Mouse (Mus musculus) MN1 (cell line): ENCODE results near the gene Commd1.
A peak's percentile ranks its signal among the peaks of the same experiment; 100 is the strongest.

Source experiments
- DNase-seq: peaks from one replicate; pipeline ENCODE4 v3.0.0-alpha.2; 2016; ENCODE audit warnings: low spot score

Gene Commd1

DNA sequence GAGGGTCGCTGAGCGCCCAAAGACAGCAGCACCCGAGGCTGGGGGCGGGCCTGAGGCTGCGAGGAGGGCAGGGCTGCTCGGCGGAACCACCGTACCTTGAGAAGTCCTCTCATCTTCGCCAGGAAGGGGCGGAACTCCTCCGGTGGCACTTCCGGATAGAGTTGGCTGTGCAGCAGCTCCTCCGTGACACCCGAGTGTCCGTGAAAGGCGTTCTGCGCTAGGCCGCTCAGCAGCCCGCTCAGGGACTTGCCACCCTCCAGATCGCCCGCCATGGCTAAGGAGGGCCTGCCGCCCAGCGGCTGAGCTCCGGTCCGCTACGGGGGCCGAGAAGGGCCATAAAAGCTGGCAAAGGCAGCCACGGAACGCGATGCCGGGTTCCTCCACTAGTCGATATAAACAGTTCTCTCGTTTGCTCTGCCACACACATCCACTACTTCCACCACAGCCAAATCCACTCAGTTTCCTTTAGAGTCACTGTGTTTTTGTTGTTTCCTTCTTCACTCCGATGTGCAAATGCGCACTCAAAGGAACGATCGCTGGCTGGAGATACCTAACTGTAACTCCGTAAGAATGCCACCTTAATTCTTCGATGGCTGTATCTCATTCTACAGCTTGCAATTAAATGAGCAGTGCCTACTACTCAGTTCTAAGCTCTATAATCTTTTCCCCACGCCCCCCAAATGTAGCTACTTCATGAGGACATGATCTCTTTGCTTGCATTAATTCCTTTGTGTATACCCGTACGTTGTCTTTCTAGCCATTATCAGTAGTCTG lies at the start of gene Commd1, which contains the start of gene Gm28048:
Gene Commd1, minus strand, starts transcription at position 399 of the 774 bp plus-strand sequence.
Gene Gm28048, minus strand, starts transcription at position 107 of the 774 bp plus-strand sequence.
- peak; percentile 99 for DNase-seq

DNA sequence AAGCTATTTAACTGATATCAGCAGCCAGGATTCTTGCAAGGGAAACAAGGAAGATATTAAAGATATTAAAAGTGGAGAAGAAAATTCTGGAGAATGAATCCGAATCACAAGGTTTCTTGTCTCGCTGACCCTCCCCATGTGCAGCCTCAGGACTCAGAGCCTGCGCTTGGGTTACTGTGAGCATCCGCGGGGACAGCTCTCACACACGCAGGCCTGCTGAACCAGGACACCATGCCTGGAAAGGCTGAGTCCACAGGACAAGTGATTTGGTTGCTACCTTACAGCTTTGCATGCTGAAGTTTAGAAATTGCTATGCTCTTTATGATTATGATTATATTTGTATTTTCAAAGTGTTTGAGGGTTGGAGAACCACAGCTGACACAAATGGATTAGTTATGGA lies 47.2 kb upstream of the Commd1 start:
- no peak for DNase-seq

GRCm38 (mm10) chr11:23028957-23029356 lies 46.8 kb upstream of the Commd1 start:
- DNase-seq = no peak

- DNase-seq = no peak
Observed at GRCm38 (mm10) chr11:23024169-23024568, 42.0 kb upstream of the Commd1 start.

GRCm38 (mm10) chr11:23023155-23023554 lies 41.0 kb upstream of the Commd1 start:
- no peak for DNase-seq

DNA sequence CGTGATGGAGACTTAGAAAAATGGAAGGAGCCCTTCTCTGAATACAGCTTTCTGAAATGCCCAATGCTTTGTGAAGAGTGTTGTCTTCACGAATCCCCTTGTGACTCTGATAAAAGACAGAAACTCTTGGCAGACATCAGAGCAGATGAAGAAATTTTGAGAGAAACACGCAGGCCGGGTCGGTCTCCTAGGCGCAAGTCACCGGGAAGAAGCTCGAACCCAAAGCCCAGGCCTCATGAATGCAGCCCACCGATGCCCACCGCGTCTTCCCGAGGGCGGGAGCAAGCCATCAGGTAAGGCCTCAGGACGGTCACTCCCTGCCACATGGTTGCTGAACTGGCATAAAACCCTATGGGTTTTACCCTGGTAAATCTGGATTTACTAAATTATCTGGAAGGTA lies 38.7 kb upstream of the Commd1 start:
- no peak for DNase-seq

DNA sequence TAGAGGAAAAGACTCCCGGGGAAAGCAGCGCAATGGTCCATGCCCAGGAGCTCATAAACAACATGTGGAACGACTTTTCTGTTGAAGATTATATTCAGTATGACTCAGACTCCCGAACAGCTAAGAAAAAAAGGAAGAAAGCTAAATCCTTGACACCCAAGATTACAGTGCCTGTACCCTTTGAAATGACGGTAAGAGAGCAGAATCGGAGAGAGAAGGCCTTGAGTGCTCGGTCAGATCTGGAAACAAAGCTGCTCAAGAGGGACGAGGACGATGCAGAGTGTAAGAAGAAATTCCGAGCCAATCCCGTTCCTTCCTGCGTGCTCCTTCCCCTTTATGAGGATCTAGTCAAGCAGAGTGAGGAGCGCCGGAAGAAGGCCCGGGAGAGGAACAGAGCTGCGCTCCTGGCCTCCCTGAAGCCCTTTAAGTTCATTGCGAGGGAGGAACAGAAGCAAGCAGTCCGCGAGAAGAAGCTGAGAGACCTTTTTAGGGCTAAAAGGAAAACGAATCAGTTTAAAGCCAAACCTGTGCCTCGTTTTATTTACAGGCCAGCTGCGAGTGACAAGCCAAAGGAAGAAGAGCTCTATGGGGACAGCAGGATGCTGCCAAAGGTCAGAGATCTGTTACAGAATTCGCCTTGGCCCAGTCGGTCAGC lies 38.1 kb upstream of the Commd1 start:
- DNase-seq = no peak

DNA sequence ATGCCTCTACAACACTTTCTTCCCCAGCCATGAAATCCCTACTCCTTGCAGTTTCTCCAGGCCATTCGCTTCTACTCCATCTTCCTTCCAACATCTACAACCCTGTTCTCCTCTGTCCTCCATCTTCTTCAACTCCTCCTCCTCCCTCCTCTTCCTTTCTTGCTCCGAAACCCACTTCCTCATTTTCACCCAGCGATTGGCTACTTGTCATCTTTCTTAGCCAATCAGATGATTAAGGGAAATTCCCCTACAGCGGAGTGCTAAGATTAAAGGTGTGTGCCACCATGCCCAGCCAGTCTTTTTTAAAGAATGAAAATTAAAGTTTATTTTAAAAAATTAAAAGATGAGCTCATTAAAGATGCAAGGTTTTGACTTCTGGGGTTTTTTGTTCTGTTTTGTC lies 35.8 kb upstream of the Commd1 start:
- no peak for DNase-seq

DNA sequence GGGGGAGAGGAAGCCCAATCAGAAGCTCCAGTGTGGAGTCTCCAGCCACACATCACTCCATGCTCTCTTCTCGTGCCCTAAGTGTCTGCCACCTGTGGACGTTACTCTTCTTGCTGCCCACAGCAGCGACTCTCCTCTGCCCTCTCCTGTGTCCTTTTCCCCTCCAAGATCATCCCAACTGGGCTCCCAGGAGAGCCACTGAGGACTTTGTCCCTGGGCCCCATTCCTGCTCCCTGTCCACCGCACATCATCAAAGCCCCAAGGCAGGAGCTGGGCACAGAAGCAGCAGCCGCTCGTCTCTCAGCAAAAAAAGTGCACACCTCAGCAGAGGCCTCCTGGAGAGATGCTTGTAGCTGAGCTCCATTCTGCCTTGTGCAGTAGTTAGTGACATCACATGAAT lies 32.8 kb upstream of the Commd1 start:
- DNase-seq = no peak

DNA sequence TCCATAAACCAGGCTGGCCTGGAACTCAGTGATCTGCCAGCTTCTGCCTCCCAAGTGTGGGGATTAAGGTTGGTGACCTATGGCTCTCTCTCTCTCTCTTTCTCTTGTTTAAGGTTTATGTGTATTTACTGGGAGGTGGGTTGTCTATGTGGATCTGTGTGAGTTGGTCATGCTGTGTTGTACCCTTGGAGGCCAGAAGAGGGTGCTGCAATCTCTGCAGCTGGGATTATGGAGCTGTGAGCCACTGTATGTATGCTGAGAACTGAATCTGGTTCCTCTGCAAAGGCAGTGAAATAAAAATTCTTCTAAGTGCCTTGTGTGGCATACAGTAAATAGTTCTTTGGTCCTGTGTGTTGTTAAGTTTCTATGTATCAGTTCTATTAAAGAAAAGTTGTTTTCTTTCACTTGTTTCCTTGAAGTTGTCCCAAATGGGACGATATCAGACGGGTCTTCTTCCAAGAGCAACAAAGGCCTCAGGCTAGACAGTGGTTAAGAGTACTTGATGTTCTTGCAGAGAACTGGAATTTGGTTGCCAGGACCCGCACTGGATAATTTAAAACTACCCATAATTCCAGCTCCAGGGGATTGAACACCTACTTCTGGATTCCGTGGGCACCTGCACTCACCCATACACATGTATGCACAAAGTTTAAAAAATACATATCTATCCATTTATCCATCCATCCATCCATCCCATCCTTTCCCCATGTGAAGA lies 31.6 kb upstream of the Commd1 start:
- DNase-seq = no peak

DNA sequence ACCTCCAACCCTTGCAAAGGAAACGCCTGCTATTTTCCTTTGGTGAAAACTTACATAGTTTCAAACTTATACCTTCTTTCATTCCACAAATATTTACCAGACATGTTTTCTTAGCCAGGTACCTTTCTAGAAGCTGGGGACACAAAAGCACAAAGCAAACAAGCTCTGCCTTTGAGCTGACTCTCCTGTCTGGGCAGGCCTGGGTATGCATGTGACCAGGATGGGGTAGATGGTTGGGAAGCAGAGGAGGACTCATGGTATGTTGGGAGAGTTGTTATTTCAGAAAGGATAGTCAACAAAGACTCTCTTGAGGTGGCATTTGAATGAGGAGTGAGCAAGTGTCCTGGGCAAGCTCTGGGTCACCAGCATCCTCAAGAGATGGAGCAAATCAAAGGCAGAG lies 30.9 kb upstream of the Commd1 start:
- no peak for DNase-seq

DNA sequence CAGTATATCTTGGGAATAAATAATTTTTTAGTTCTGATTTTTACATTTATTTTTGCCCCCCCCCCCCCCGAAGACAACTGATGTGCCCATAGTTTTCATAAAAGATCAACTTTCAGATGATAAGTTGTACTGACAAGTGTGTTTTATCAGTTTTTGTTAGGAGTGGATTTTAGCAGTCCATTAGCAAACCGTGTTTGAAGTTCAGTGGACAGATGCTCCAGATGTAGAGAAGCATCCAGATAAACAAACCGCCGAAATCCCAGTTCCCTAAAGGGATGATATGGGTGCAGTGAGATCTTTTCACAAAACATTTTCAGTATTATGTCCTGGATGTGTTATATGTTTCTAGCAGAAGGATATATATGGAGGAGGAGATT lies 26.6 kb upstream of the Commd1 start:
- DNase-seq = no peak

- peak; percentile 95 for DNase-seq
Observed at GRCm38 (mm10) chr11:23008181-23008823, 26.1 kb upstream of the Commd1 start.

GRCm38 (mm10) chr11:23007481-23008180 lies 25.4 kb upstream of the Commd1 start, which contains the start of gene Fam161a:
TSS of gene Fam161a (plus strand) at chr11:23007531.
- DNase-seq = peak; percentile 96

- no peak for DNase-seq
Observed at GRCm38 (mm10) chr11:23007166-23007480, 24.9 kb upstream of the Commd1 start.

GRCm38 (mm10) chr11:23005276-23005675 lies 23.1 kb upstream of the Commd1 start:
- no peak for DNase-seq

DNA sequence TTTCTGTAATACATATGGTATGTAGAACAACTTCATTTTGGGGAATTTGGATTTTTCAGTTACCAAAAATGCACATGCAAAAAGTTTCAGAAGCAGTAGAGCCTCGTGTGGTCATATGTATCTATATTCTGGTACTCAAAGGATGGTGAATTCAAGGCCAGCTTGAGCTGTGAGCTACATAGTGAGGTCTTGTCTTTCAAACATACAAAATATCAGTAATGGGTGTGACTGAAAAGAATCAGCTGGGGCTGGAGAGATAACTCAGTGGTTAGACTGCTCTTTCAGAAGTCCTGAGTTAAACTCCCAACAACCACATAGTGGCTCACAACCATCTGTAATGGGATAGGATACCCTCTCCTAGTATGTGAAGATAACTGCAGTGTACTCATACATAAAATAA lies 16.1 kb upstream of the Commd1 start:
- DNase-seq = no peak

DNA sequence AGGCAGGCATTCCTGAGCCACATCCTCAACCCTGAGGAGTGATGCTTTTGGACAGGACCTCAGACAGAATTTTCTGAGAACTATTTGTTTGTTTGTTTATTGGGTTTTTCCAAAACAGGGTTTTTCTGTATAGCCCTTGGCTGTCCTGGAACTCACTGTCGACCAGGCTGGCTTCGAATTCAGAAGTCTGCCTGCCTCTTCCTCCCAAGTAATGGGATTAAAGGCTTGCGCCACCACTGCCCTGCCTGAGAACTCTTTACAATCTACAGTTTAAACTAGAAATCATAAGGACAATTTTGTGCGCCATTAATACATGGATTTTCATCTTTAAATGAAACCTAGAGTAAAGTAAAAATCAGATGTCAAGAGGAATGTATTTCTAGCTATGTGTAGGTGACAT lies 13.3 kb upstream of the Commd1 start:
- DNase-seq = no peak

DNA sequence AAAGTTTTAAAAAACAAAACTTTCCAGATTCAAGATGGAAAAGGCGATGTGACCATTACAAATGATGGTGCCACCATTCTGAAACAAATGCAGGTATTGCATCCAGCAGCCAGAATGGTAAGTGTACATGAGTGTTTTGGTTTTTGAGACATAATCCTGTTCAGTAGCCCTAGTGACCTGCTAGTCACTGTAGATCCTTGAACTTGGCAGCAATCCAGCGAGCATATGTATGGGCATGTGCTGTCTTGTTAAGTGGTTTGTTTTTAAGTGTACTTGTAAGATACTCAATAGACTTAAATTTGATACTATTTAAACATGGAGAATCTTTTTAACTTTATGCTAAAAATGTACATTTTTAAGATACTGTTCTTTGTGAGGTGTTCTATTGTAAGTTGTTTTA lies 12.1 kb upstream of the Commd1 start:
- peak; percentile 54 for DNase-seq

GRCm38 (mm10) chr11:22991218-22991835 lies 9.1 kb upstream of the Commd1 start:
- DNase-seq = peak; percentile 50

- peak; percentile 98 for DNase-seq
Observed at GRCm38 (mm10) chr11:22990393-22991126, 8.4 kb upstream of the Commd1 start, which contains the start of gene Cct4. TSS of gene Cct4 (plus strand) at chr11:22990519.
